ENCODE assay signal across 7 mouse cellular contexts in genomic region chr4:53512131-53512916, GRCm38 (mm10).
DNase-seq lines count a peak whose midpoint lies in the region; ATAC-seq and TF ChIP-seq lines count a peak whose summit lies in the region.

No protein-coding gene starts in this region.

- peak overlapping the region; percentile 41; the same call in 1 of the 2 replicates for H3K4me2 ChIP-seq in CH12.LX (ENCODE audit: insufficient read depth, low read depth, poor library complexity, severe bottlenecking)
- peak overlapping the region; percentile 39 for H3K4me2 ChIP-seq in embryonic facial prominence, embryonic 13.5 days
- peak overlapping the region; percentile 14; the same call in 1 of the 2 replicates for H3K4me2 ChIP-seq in hindbrain, embryonic 14.5 days (replicated peaks)
- peak overlapping the region; percentile 22 for H3K4me2 ChIP-seq in midbrain, embryonic 13.5 days (replicated peaks)

- no peak overlapping the region for H3K9ac ChIP-seq in CH12.LX (ENCODE audit: insufficient read depth, low read depth)
- no peak overlapping the region for H3K9ac ChIP-seq in embryonic facial prominence, embryonic 13.5 days
- peak overlapping the region; percentile 4; the same call in 1 of the 2 replicates for H3K9ac ChIP-seq in hindbrain, embryonic 14.5 days
- 0 out of 2 replicates have a peak overlapping the region, but pooled peaks have one; percentile 14 for H3K9ac ChIP-seq in midbrain, embryonic 13.5 days (replicated peaks)

- H3K36me3 ChIP-seq in CH12.LX (replicated peaks in 1 of 2; ENCODE audit: control insufficient read depth in 1 of 2, insufficient read depth in 1 of 2, low read length in 1 of 2): no peaks in the 10 kb centered on the region
- no peaks in the 10 kb centered on the region for H3K36me3 ChIP-seq in embryonic facial prominence, embryonic 13.5 days
- H3K36me3 ChIP-seq in hindbrain, embryonic 14.5 days (replicated peaks; ENCODE audit: control insufficient read depth, insufficient read depth): no peaks in the 10 kb centered on the region
- no peaks in the 10 kb centered on the region for H3K36me3 ChIP-seq in midbrain, embryonic 13.5 days

- TF ChIP-seq CTCF in CH12.LX (conservative IDR thresholded peaks at IDR 0.05 in 1 of 2, IDR thresholded peaks at IDR 0.05 in 1 of 2; ENCODE audit: low read depth in 2 of 2, low read length in 2 of 2): no peak

- peak; percentile 9 to 14 for DNase-seq in B cell, adult 2 months
- DNase-seq in CH12.LX (ENCODE audit: extremely low read depth): peak; percentile 84
- peak; percentile 56 for DNase-seq in hindbrain, embryonic 14.5 days (ENCODE audit: low spot score)
- peak; percentile 42 to 54 for DNase-seq in layer of hippocampus, postnatal 25 days (ENCODE audit: extremely low spot score in 1 of 2, low spot score in 1 of 2)

- no peaks in the 10 kb centered on the region for H3K27me3 ChIP-seq in CH12.LX (replicated peaks)
- H3K27me3 ChIP-seq in embryonic facial prominence, embryonic 13.5 days: no peaks in the 10 kb centered on the region
- H3K27me3 ChIP-seq in hindbrain, embryonic 14.5 days (ENCODE audit: control insufficient read depth, insufficient read depth, low read length): no peaks in the 10 kb centered on the region
- no peaks in the 10 kb centered on the region for H3K27me3 ChIP-seq in midbrain, embryonic 13.5 days

- no peaks in the 10 kb centered on the region for H3K79me2 ChIP-seq in CH12.LX (replicated peaks; ENCODE audit: control insufficient read depth, extremely low read depth, insufficient read depth, poor library complexity, severe bottlenecking)

- in situ Hi-C loops in CH12.LX (cut with MboI; ENCODE audit: low pct_ligation_motif_present, low pct_unique_long_range_greater_than_20kb, low sequenced_read_pairs): no loop called here

- TF ChIP-seq POLR2A in CH12.LX (IDR thresholded peaks at IDR 0.05; ENCODE audit: low read depth, low read length): no peak

- dilution Hi-C loops in CH12.LX (cut with MboI; ENCODE audit: extremely low pct_ligation_motif_present, extremely low pct_unique_long_range_greater_than_20kb, low sequenced_read_pairs): no loop called here

- TF ChIP-seq RAD21 in CH12.LX (IDR thresholded peaks at IDR 0.05; ENCODE audit: low read depth, low read length): no peak

- no peaks in the 10 kb centered on the region for H3K9me3 ChIP-seq in CH12.LX (replicated peaks; ENCODE audit: low read length)
- no peaks in the 10 kb centered on the region for H3K9me3 ChIP-seq in embryonic facial prominence, embryonic 13.5 days
- H3K9me3 ChIP-seq in hindbrain, embryonic 14.5 days (ENCODE audit: control insufficient read depth, low read length): no peaks in the 10 kb centered on the region
- H3K9me3 ChIP-seq in midbrain, embryonic 13.5 days: no peaks in the 10 kb centered on the region

- H3K4me3 ChIP-seq in CH12.LX (replicated peaks in 1 of 3; ENCODE audit: low read depth in 2 of 3, low read length in 2 of 3, poor library complexity in 1 of 3): no peak overlapping the region
- no peak overlapping the region for H3K4me3 ChIP-seq in embryonic facial prominence, embryonic 13.5 days
- H3K4me3 ChIP-seq in hindbrain, embryonic 14.5 days (replicated peaks; ENCODE audit: low read length): no peak overlapping the region
- H3K4me3 ChIP-seq in midbrain, embryonic 13.5 days (replicated peaks): no peak overlapping the region

- no peak; the same call in 1 of the 2 replicates for TF ChIP-seq EP300 in CH12.LX (IDR thresholded peaks at IDR 0.05; ENCODE audit: low read length)

- H3K4me1 ChIP-seq in CH12.LX (ENCODE audit: control insufficient read depth in 1 of 2, insufficient read depth in 2 of 2): peaks cover 15 to 46% of the 10 kb centered on the region in 2 experiments
- H3K4me1 ChIP-seq in embryonic facial prominence, embryonic 13.5 days: peaks cover 37% of the 10 kb centered on the region
- peaks cover 28% of the 10 kb centered on the region for H3K4me1 ChIP-seq in hindbrain, embryonic 14.5 days (replicated peaks; ENCODE audit: control insufficient read depth, insufficient read depth, low read length)
- H3K4me1 ChIP-seq in midbrain, embryonic 13.5 days (replicated peaks): peaks cover 32% of the 10 kb centered on the region

- 0 out of 2 replicates have a peak, but pooled peaks have one; percentile 26 for ATAC-seq in embryonic facial prominence, embryonic 13.5 days (ENCODE audit: insufficient number of reproducible peaks, insufficient read depth, low FRiP score, low TSS enrichment, low read depth)
- peak; percentile 84 for ATAC-seq in hindbrain, embryonic 14.5 days (ENCODE audit: low FRiP score)
- peak; percentile 91 for ATAC-seq in midbrain, embryonic 13.5 days
- ATAC-seq in monocyte, adult 5-6 weeks (replicated peaks; ENCODE audit: insufficient number of reproducible peaks, low FRiP score, low TSS enrichment, poor library complexity, severe bottlenecking): no peak

- WGBS in embryonic facial prominence, embryonic 13.5 days: 35% methylated on average over 15 of the region's 15 CpGs
- 34% methylated on average over 15 of the region's 15 CpGs for WGBS in hindbrain, embryonic 14.5 days
- 25% methylated on average over 15 of the region's 15 CpGs for WGBS in midbrain, embryonic 13.5 days

- H3K27ac ChIP-seq in CH12.LX (ENCODE audit: insufficient read depth, low read depth): no peak overlapping the region
- H3K27ac ChIP-seq in embryonic facial prominence, embryonic 13.5 days: peak overlapping the region; percentile 62
- H3K27ac ChIP-seq in hindbrain, embryonic 14.5 days: peak overlapping the region; percentile 75
- H3K27ac ChIP-seq in midbrain, embryonic 13.5 days: peak overlapping the region; percentile 77

TF ChIP-seq in CH12.LX, 34 proteins besides CTCF, POLR2A, EP300 and RAD21:
- TF ChIP-seq POLR2AphosphoS2 (IDR thresholded peaks at IDR 0.05; ENCODE audit: low read depth, low read length): no peak
- no peak for TF ChIP-seq TBP (conservative IDR thresholded peaks at IDR 0.05; ENCODE audit: low read depth, low read length)
- peak; percentile 61 for TF ChIP-seq MAX (IDR thresholded peaks at IDR 0.05; ENCODE audit: low read length)
- peak; percentile 63 for TF ChIP-seq JUND (conservative IDR thresholded peaks at IDR 0.05; ENCODE audit: low read depth, low read length)
- TF ChIP-seq RCOR1 (conservative IDR thresholded peaks at IDR 0.05; ENCODE audit: low read depth, low read length): no peak
- TF ChIP-seq USF1 (IDR thresholded peaks at IDR 0.05; ENCODE audit: low read depth, low read length): peak; percentile 82
- 0 out of 2 replicates have a peak, but pooled peaks have one; percentile 6 for TF ChIP-seq TCF12 (IDR thresholded peaks at IDR 0.05; ENCODE audit: low read depth, low read length)
- no peak for TF ChIP-seq MAZ (IDR thresholded peaks at IDR 0.05; ENCODE audit: low read depth, low read length)
- TF ChIP-seq GABPA (IDR thresholded peaks at IDR 0.05; ENCODE audit: insufficient replicate concordance, low read depth, low read length): no peak
- no peak for TF ChIP-seq MXI1 (IDR thresholded peaks at IDR 0.05; ENCODE audit: low read depth, low read length)
- no peak for TF ChIP-seq CHD2 (IDR thresholded peaks at IDR 0.05; ENCODE audit: low read length)
- peak; percentile 49 for TF ChIP-seq ETS1 (conservative IDR thresholded peaks at IDR 0.05; ENCODE audit: low read depth, low read length)
- TF ChIP-seq CHD1 (IDR thresholded peaks at IDR 0.05; ENCODE audit: low read depth, low read length): no peak
- TF ChIP-seq E2F4 (IDR thresholded peaks at IDR 0.05; ENCODE audit: insufficient replicate concordance, low read depth, low read length): no peak
- no peak for TF ChIP-seq ZC3H11A (IDR thresholded peaks at IDR 0.05; ENCODE audit: low read depth, low read length)
- no peak for TF ChIP-seq MYC (IDR thresholded peaks at IDR 0.05; ENCODE audit: low read depth, low read length)
- no peak for TF ChIP-seq SMC3 (IDR thresholded peaks at IDR 0.05; ENCODE audit: low read depth, low read length)
- no peak for TF ChIP-seq NRF1 (IDR thresholded peaks at IDR 0.05; ENCODE audit: low read depth, low read length)
- no peak for TF ChIP-seq JUN (IDR thresholded peaks at IDR 0.05; ENCODE audit: insufficient read depth, low read depth, low read length)
- TF ChIP-seq IRF4 (IDR thresholded peaks at IDR 0.05; ENCODE audit: low read depth, low read length): peak; percentile 73; the same call in 1 of the 2 replicates
- no peak for TF ChIP-seq ZNF384 (IDR thresholded peaks at IDR 0.05; ENCODE audit: low read depth, low read length)
- no peak for TF ChIP-seq KAT2A (IDR thresholded peaks at IDR 0.05; ENCODE audit: insufficient replicate concordance, low read length)
- no peak for TF ChIP-seq NELFE (IDR thresholded peaks at IDR 0.05; ENCODE audit: low read depth, low read length)
- TF ChIP-seq BHLHE40 (IDR thresholded peaks at IDR 0.05; ENCODE audit: low read depth, low read length): peak; percentile 88
- no peak for TF ChIP-seq MAFK (IDR thresholded peaks at IDR 0.05; ENCODE audit: insufficient replicate concordance, low read length)
- TF ChIP-seq UBTF (IDR thresholded peaks at IDR 0.05; ENCODE audit: low read depth, low read length): no peak
- no peak for TF ChIP-seq PAX5 (IDR thresholded peaks at IDR 0.05; ENCODE audit: low read length)
- no peak for TF ChIP-seq HCFC1 (IDR thresholded peaks at IDR 0.05; ENCODE audit: low read depth, low read length)
- TF ChIP-seq MEF2A (IDR thresholded peaks at IDR 0.05; ENCODE audit: borderline replicate concordance, low read depth, low read length): 0 out of 2 replicates have a peak, but pooled peaks have one; percentile 13
- no peak for TF ChIP-seq ZKSCAN1 (IDR thresholded peaks at IDR 0.05; ENCODE audit: borderline replicate concordance, low read depth, low read length)
- TF ChIP-seq ZMIZ1 (IDR thresholded peaks at IDR 0.05; ENCODE audit: low read depth, low read length): no peak
- TF ChIP-seq SIN3A (IDR thresholded peaks at IDR 0.05; ENCODE audit: low read length): no peak
- peak; percentile 76 for TF ChIP-seq USF2 (conservative IDR thresholded peaks at IDR 0.05; ENCODE audit: low read depth, low read length)
- no peak for TF ChIP-seq ELF1 (IDR thresholded peaks at IDR 0.05; ENCODE audit: low read depth, low read length)

Comparison
In these comparisons a context has a peak if more than half of its experiments do, and no peak if none do; other contexts are left out.
1. DNase-seq: peak in every context shown above with its lines; median percentile 84 in CH12.LX; 56 in hindbrain, embryonic 14.5 days; 48 in layer of hippocampus, postnatal 25 days; 12 in B cell, adult 2 months.
2. H3K9ac ChIP-seq: peak in hindbrain, embryonic 14.5 days (single experiment) and midbrain, embryonic 13.5 days (single experiment); none in CH12.LX (single experiment) and embryonic facial prominence, embryonic 13.5 days (single experiment).
3. Peak in every context shown above with its lines, with median percentiles within 50 percentile points of each other: H3K4me2 ChIP-seq.